ENCODE assay signal across 16 mouse cellular contexts in the genomic region with DNA sequence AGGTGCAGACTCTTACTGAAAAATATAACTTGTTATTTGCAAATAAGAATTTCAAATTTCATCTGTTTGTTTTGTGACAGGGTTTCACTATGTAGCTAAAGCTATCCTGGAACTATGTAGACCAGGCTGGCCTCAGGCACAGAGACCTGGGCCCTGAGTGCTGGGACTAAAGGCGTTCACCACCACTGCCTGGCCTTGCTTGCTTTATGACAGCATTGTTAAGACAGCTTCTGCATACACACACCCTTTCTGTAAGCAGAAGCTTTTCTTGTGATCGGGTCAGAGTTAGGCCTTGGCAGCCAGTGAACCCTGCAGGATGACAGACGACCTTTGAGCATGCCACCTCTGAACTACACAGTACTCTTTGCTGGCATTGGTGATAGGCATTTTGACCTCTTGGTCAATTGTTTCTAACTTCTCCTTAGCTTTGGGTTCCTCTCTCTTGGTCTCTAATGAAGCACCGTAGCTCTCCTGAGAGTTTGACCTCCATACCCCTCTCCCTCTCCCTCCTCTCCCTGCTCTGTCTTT.
"Had no signal": no experiment of that assay in that cellular context is flagged by ENCODE, and none has a peak within 500 bp of the region (broad histone marks: within the 10 kb centered on the region; RNA-seq: fewer than 3 reads in every experiment).

No protein-coding gene starts in this region.

- H3K27me3 ChIP-seq: limb, embryonic 13.5 days; liver, embryonic 13.5 days; midbrain, embryonic 12.5 days; midbrain, embryonic 15.5 days; neural tube, embryonic 12.5 days; neural tube, embryonic 15.5 days had no signal

- H3K4me2 ChIP-seq: limb, embryonic 13.5 days; liver, embryonic 13.5 days; lung, embryonic 14.5 days; midbrain, embryonic 12.5 days; midbrain, embryonic 15.5 days; neural tube, embryonic 12.5 days; neural tube, embryonic 15.5 days had no signal

- H3K27ac ChIP-seq: limb, embryonic 13.5 days; liver, embryonic 13.5 days; macrophage; midbrain, embryonic 12.5 days; midbrain, embryonic 15.5 days; neural tube, embryonic 12.5 days; neural tube, embryonic 15.5 days had no signal

- H3K36me3 ChIP-seq: midbrain, embryonic 15.5 days had no signal

- DNase-seq: kidney, postnatal 25 days; left cerebral cortex, postnatal 4 days; liver; liver, embryonic 13.5 days; lung, embryonic 14.5 days; right cerebral cortex, adult 18-20 months; right cerebral cortex, postnatal 14 days; right cerebral cortex, postnatal 4 days; thymus, postnatal 25 days had no signal

- H3K9ac ChIP-seq: limb, embryonic 13.5 days; liver, embryonic 13.5 days; lung, embryonic 14.5 days; midbrain, embryonic 12.5 days; midbrain, embryonic 15.5 days; neural tube, embryonic 12.5 days; neural tube, embryonic 15.5 days had no signal

- H3K4me1 ChIP-seq: limb, embryonic 13.5 days; liver, embryonic 13.5 days; midbrain, embryonic 12.5 days; midbrain, embryonic 15.5 days; neural tube, embryonic 12.5 days; neural tube, embryonic 15.5 days had no signal

- ATAC-seq: lung, postnatal 0 days; midbrain, embryonic 15.5 days had no signal

- H3K4me3 ChIP-seq: limb, embryonic 13.5 days; liver, embryonic 13.5 days; midbrain, embryonic 12.5 days; midbrain, embryonic 15.5 days; neural tube, embryonic 12.5 days; neural tube, embryonic 15.5 days had no signal

- H3K9me3 ChIP-seq: limb, embryonic 13.5 days; liver, embryonic 13.5 days; midbrain, embryonic 12.5 days; midbrain, embryonic 15.5 days; neural tube, embryonic 12.5 days; neural tube, embryonic 15.5 days had no signal
